Mouse (Mus musculus): Measurements from ENCODE around the gene Fosl1. TPM values are rescaled to one million over a fixed set of nuclear protein-coding genes. Genes with fewer than 3 reads are reported as not detected.

The Fosl1 gene
- polyA plus RNA-seq, 1 experiment, result not detected

DNA sequence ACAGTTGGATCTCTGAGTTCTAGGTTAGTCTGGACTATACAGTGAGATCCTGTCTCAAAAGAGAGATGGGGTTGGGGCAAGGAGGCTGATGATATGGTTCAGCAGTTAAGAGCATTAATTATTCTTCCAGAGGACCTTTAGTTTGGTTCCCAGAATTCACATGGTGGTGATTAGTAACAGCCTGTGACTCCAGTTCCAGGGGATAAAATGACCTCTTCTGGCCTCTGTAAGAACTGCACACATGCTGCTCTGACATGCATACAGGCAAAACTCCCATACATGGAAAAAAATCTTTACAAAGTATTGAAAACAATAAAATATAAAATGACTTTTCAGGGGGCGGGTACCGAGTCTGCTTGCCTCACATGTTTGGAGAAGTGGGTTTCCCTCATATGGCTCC, 19.3 kb upstream of the Fosl1 start:
- Histone ChIP-seq H3K4me3 (replicated peaks; ENCODE audit: control insufficient read depth, low read depth, low read length) (no peak overlapping the region), H3K4me1 (ENCODE audit: control insufficient read depth, insufficient read depth, low read length) (no peaks in the 10 kb centered on the region; the same call in 1 of the 2 replicates), H3K27ac (ENCODE audit: control insufficient read depth, insufficient read depth, low read depth, low read length, poor library complexity) (no peak overlapping the region)
- TF ChIP-seq POLR2A (IDR thresholded peaks at IDR 0.05; ENCODE audit: borderline replicate concordance, control insufficient read depth, low read depth, low read length) (no peak), CTCF (IDR thresholded peaks at IDR 0.05; ENCODE audit: control insufficient read depth, insufficient read depth, low read length) (no peak)
- WGBS, result 61% methylated on average over 2 of the region's 2 CpGs

DNA sequence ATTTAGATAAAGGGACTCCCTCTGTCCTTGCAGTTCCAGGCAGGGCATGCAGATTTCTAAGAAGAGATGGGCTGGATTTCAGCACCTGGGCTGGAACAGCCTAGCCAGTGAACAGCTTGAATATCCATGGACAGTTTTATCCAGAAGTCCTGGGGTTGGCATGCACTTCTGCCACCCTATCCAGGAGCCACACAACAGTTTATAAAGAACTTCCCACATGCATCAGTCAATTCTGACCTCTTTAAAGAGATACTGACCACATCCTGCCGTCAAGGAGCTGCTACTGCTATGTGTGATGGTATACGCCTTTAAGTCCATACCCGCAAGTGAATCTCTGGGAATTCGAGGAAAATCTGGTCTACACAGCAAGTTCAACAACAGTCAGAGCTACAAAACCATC, 18.1 kb upstream of the Fosl1 start:
- WGBS, result 69% methylated on average over 4 of the region's 4 CpGs
- no peak for TF ChIP-seq CTCF (IDR thresholded peaks at IDR 0.05; ENCODE audit: control insufficient read depth, insufficient read depth, low read length)
- TF ChIP-seq POLR2A (IDR thresholded peaks at IDR 0.05; ENCODE audit: borderline replicate concordance, control insufficient read depth, low read depth, low read length), result no peak
- H3K4me1 ChIP-seq (ENCODE audit: control insufficient read depth, insufficient read depth, low read length), result no peaks in the 10 kb centered on the region; the same call in 1 of the 2 replicates
- H3K4me3 ChIP-seq (replicated peaks; ENCODE audit: control insufficient read depth, low read depth, low read length), result no peak overlapping the region
- H3K27ac ChIP-seq (ENCODE audit: control insufficient read depth, insufficient read depth, low read depth, low read length, poor library complexity), result no peak overlapping the region

DNA sequence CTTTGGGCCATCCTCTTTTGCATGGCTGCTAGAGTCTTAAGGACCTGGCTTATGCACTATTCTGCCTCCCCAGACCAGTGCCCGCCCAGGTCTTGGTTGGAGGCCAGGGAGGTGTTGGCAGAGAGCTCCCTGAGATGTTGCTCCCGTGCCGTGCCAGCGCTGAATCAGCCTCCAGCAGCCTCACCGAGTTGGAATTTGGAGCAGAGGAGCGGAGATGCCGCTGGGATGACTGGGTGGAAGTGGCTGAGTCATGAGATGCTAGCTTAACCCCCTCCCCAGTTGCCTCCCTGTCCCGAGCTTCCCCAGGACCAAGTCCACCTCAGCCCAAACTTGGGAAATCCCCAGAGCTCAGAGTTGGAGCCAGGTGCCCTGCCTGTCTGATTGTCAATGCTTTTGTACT, 17.5 kb upstream of the Fosl1 start:
- Histone ChIP-seq H3K27ac (ENCODE audit: control insufficient read depth, insufficient read depth, low read depth, low read length, poor library complexity) (no peak overlapping the region), H3K4me3 (replicated peaks; ENCODE audit: control insufficient read depth, low read depth, low read length) (no peak overlapping the region), H3K4me1 (ENCODE audit: control insufficient read depth, insufficient read depth, low read length) (no peaks in the 10 kb centered on the region; the same call in 1 of the 2 replicates)
- no peak for TF ChIP-seq POLR2A (IDR thresholded peaks at IDR 0.05; ENCODE audit: borderline replicate concordance, control insufficient read depth, low read depth, low read length)
- TF ChIP-seq CTCF (IDR thresholded peaks at IDR 0.05; ENCODE audit: control insufficient read depth, insufficient read depth, low read length), result no peak
- whole genome bisulfite sequencing, result 80% methylated on average over 8 of the region's 8 CpGs

DNA sequence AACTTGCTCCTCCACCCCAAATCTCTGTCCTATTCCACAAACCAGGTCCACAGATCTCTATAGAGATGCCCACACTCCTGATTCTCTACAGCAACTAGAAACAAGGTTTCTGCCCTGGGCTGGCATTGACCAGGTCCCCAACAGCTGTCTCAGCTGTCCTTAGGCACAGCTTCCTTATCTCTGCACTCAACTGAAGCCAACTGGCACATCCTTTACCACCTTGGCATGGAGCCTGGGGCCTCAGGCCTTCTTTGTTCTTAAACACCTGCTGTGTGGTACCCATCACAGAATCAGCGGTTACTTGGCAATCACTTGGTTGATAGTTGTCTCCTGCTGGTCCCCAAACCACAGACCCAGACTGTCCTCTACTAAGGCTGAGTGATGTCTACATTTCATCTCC, 16.9 kb upstream of the Fosl1 start:
- Histone ChIP-seq H3K4me3 (replicated peaks; ENCODE audit: control insufficient read depth, low read depth, low read length) (no peak overlapping the region), H3K4me1 (ENCODE audit: control insufficient read depth, insufficient read depth, low read length) (no peaks in the 10 kb centered on the region; the same call in 1 of the 2 replicates), H3K27ac (ENCODE audit: control insufficient read depth, insufficient read depth, low read depth, low read length, poor library complexity) (no peak overlapping the region)
- TF ChIP-seq POLR2A (IDR thresholded peaks at IDR 0.05; ENCODE audit: borderline replicate concordance, control insufficient read depth, low read depth, low read length) (no peak), CTCF (IDR thresholded peaks at IDR 0.05; ENCODE audit: control insufficient read depth, insufficient read depth, low read length) (no peak)
- 53% methylated on average over 1 of the region's 1 CpGs for WGBS

DNA sequence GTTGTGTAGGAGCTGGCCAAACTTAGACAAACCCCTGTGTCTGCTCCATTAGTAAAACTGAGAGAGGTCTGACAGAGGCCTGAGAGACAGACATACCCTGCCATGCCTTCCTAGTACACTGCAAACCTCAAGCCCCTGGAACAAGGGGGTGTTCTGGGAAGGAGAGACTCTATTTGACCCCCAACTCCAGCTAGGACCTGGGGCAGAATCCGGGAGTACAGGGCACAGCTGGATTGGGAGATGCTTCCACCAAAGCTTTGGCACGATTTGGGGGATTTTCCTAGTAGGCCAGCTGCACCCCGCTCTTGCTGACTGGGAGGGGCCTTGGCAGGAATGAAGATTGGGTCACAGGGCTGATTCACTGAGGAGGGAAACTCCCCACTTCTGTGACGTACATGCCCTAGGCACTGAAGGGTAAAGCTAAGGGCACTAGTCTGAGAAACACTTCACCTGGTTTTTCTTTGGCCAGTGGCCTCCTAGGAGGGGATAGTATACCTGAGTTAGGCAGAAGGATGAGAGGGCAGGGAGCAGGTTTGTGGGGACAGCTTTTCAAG, 15.4 kb upstream of the Fosl1 start:
- Histone ChIP-seq H3K4me1 (ENCODE audit: control insufficient read depth, insufficient read depth, low read length) (no peaks in the 10 kb centered on the region; the same call in 1 of the 2 replicates), H3K27ac (ENCODE audit: control insufficient read depth, insufficient read depth, low read depth, low read length, poor library complexity) (no peak overlapping the region), H3K4me3 (replicated peaks; ENCODE audit: control insufficient read depth, low read depth, low read length) (no peak overlapping the region)
- TF ChIP-seq CTCF (IDR thresholded peaks at IDR 0.05; ENCODE audit: control insufficient read depth, insufficient read depth, low read length) (no peak), POLR2A (IDR thresholded peaks at IDR 0.05; ENCODE audit: borderline replicate concordance, control insufficient read depth, low read depth, low read length) (no peak)
- 68% methylated on average over 4 of the region's 4 CpGs for WGBS

DNA sequence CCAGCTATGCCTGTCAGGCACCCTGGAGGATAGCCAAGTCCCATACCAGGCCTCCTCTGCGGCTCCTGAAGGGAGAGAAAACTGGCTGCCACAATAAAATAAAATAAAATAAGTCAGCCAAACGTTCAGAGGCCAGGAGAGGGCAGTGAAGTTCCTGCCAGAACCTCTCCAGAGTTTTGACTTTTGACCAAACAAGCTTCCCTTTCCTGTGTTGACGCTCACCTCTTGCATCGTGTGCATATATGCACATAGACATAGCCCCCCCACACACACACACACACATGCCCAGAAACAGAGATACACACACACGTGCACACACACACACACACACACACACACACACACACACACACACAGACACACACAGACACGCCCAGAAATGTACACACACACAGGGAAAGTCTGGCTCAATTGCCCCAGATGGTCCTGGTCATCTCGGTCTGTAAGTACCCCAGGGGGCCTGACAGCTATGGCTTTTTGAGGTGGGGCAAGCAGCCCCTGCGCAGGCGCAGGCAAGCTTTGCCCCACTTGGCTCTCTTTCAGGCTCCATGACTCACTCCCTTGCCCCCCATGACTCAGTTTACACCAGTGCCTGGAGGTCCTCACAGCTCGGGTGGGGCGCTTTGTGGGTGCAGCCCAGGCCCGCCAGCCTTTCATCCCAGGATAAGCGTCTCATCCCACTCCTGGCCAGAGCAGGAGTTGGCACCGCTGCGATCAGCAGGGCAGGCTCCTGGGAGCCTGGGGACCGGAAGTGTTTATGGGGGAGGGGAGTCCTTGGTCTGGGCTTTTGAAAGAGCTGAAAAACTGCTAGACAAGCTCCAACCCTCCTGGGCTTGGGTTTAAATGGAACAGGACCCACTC, 14.1 kb upstream of the Fosl1 start:
- H3K4me3 ChIP-seq (replicated peaks; ENCODE audit: control insufficient read depth, low read depth, low read length), result peak overlapping the region; percentile 73
- no peaks in the 10 kb centered on the region; the same call in 1 of the 2 replicates for H3K4me1 ChIP-seq (ENCODE audit: control insufficient read depth, insufficient read depth, low read length)
- TF ChIP-seq CTCF (IDR thresholded peaks at IDR 0.05; ENCODE audit: control insufficient read depth, insufficient read depth, low read length) (peak; percentile 27; the same call in 1 of the 2 replicates), POLR2A (IDR thresholded peaks at IDR 0.05; ENCODE audit: borderline replicate concordance, control insufficient read depth, low read depth, low read length) (no peak)
- 1% methylated on average over 16 of the region's 16 CpGs for WGBS
- peak overlapping the region; percentile 62 for H3K27ac ChIP-seq (ENCODE audit: control insufficient read depth, insufficient read depth, low read depth, low read length, poor library complexity)

DNA sequence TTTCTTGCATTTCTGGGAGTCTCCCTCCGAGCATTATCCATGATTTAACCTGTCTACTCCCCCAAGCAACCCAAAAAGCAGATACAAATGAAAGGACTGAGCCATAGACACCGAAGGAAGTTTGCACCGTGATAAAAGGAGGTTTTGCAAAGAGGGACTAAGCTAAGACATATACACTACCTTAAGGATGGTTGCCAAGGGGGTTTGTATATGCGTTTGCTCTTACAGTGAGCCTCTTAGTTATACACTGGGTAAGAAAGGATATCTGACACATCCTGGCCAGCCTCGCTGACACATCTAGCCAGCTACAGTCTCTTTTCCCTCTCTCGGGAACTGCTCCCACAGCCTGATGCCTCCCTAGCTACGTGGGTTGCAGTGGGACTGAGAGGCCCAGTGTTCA, 13.4 kb upstream of the Fosl1 start:
- 50% methylated on average over 7 of the region's 7 CpGs for WGBS
- peak overlapping the region; percentile 73 for H3K4me3 ChIP-seq (replicated peaks; ENCODE audit: control insufficient read depth, low read depth, low read length)
- TF ChIP-seq POLR2A (IDR thresholded peaks at IDR 0.05; ENCODE audit: borderline replicate concordance, control insufficient read depth, low read depth, low read length), result no peak
- no peak for TF ChIP-seq CTCF (IDR thresholded peaks at IDR 0.05; ENCODE audit: control insufficient read depth, insufficient read depth, low read length)
- no peak overlapping the region for H3K27ac ChIP-seq (ENCODE audit: control insufficient read depth, insufficient read depth, low read depth, low read length, poor library complexity)
- H3K4me1 ChIP-seq (ENCODE audit: control insufficient read depth, insufficient read depth, low read length), result no peaks in the 10 kb centered on the region; the same call in 1 of the 2 replicates

DNA sequence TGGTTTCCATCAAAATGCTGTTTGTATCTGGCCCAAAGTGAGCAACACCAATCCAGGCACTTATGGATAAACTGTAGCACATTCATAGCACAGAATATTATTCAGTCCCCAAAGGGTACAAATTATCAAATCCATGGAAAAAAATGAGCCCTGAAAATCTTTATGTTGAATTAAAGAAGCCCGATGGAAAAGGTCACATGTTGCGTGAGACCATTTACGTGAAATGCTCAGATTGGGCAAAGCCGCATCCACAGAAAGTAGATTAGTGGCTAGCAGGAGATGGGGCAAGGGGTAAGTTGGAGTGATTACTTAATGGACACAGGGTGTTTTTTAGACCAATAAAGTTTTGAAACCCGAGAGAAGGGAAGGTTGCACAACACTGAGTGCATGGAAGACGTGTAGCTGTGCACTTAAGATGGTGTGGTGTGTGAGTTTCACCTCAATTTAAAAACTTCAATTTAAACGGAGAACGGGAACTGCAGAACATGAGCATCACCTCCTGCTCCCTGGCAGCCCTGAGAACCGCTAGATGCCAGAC, 2.9 kb upstream of the Fosl1 start:
- Histone ChIP-seq H3K4me3 (replicated peaks; ENCODE audit: control insufficient read depth, low read depth, low read length) (no peak overlapping the region), H3K27ac (ENCODE audit: control insufficient read depth, insufficient read depth, low read depth, low read length, poor library complexity) (no peak overlapping the region), H3K4me1 (ENCODE audit: control insufficient read depth, insufficient read depth, low read length) (peaks cover 9% of the 10 kb centered on the region)
- TF ChIP-seq POLR2A (IDR thresholded peaks at IDR 0.05; ENCODE audit: borderline replicate concordance, control insufficient read depth, low read depth, low read length) (no peak), CTCF (IDR thresholded peaks at IDR 0.05; ENCODE audit: control insufficient read depth, insufficient read depth, low read length) (no peak)
- 41% methylated on average over 9 of the region's 9 CpGs for WGBS

Data from bone marrow, adult 2 months (tissue).